Mouse (Mus musculus) layer of hippocampus, adult 9-10 months (tissue): ENCODE data around the gene Retreg3.

Experiments used
- DNase-seq: peaks from one replicate; pipeline ENCODE4 v3.0.0; 2022; ENCODE audit warnings: low spot score

The Retreg3 gene

GRCm38 (mm10) chr11:101051617-101052016 is 68.1 kb downstream of the Retreg3 start:
- no peak for DNase-seq

- DNase-seq, result no peak
These were observed 68.6 kb downstream of the Retreg3 start for GRCm38 (mm10) chr11:101051051-101051493.

DNA sequence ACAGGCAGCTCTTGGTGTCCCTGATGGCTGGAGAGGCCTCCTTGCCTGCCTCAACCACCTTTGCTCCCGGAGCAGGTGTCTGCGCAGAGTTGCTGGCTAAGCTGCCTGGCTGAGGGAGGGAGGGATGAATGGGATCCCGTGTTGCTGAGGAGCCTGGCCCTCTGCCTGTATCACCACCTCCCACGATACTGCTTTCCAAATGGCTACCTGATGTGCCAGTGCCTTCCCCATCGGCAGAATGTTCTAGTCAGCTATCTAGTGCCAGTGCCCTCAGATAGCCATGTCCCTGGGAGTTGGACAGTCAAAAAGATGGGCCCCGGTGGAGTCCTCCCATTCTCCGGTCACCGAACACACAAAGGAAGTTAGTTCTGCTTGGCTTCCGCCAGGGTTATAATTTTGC is 69.3 kb downstream of the Retreg3 start:
- no peak for DNase-seq

- DNase-seq, result no peak
These were observed 72.2 kb downstream of the Retreg3 start for GRCm38 (mm10) chr11:101047502-101047901.

- no peak for DNase-seq
These were observed 73.3 kb downstream of the Retreg3 start for GRCm38 (mm10) chr11:101046440-101046839.
